8 mouse cellular contexts compared by ENCODE assay signal in genomic region chr1:183296465-183296864, GRCm38 (mm10). TPM values are rescaled to one million over a fixed set of nuclear protein-coding genes. Genes with fewer than 3 reads are reported as not detected.
DNase-seq lines count a peak whose midpoint lies in the region; ATAC-seq and TF ChIP-seq lines count a peak whose summit lies in the region.

TSS of gene Aida (plus strand) at chr1:183296590.

- H3K9me3 ChIP-seq in kidney, embryonic 16.5 days (ENCODE audit: low read length): no peaks in the 10 kb centered on the region
- H3K9me3 ChIP-seq in midbrain, embryonic 16.5 days (replicated peaks; ENCODE audit: control insufficient read depth, low read length, poor library complexity, severe bottlenecking): no peaks in the 10 kb centered on the region

- peak; percentile 16; the same call in 1 of the 2 replicates for ATAC-seq in kidney, embryonic 16.5 days (ENCODE audit: low FRiP score, low TSS enrichment)
- peak; percentile 52 for ATAC-seq in midbrain, embryonic 16.5 days

- H3K4me1 ChIP-seq in cortical plate, adult 2 months (ENCODE audit: control insufficient read depth, insufficient read depth, low read length): no peaks in the 10 kb centered on the region
- H3K4me1 ChIP-seq in kidney, embryonic 16.5 days (ENCODE audit: insufficient read depth, low read length): no peaks in the 10 kb centered on the region
- H3K4me1 ChIP-seq in liver, adult 2 months (ENCODE audit: control insufficient read depth, insufficient read depth, low read length): peaks cover 3% of the 10 kb centered on the region; the same call in 1 of the 2 replicates
- H3K4me1 ChIP-seq in midbrain, embryonic 16.5 days (ENCODE audit: control insufficient read depth, insufficient read depth, low read length): no peaks in the 10 kb centered on the region

- TF ChIP-seq POLR2A in cortical plate, adult 2 months (IDR thresholded peaks at IDR 0.05; ENCODE audit: extremely low read depth, insufficient read depth, low read length): no peak
- TF ChIP-seq POLR2A in liver, adult 2 months (IDR thresholded peaks at IDR 0.05; ENCODE audit: extremely low read depth, insufficient read depth, low read length): no peak

- DNase-seq in ovary, adult 18-20 months (ENCODE audit: low spot score): peak; percentile 6
- no peak for DNase-seq in ovary, postnatal 36 days (ENCODE audit: low spot score)
- DNase-seq in gastrocnemius, postnatal 4 days (ENCODE audit: low spot score in 2 of 2): peak in 1 of 2 experiments; percentile 21
- no peak for DNase-seq in liver, adult 2 months (ENCODE audit: extremely low read depth, low read depth, low spot score)
- DNase-seq in thymus, postnatal 10 days (ENCODE audit: low spot score in 2 of 2): peak; percentile 76 to 77

- H3K27ac ChIP-seq in cortical plate, adult 2 months (ENCODE audit: insufficient read depth, low read length): peak within 1 kb of the TSS; percentile 97
- H3K27ac ChIP-seq in kidney, embryonic 16.5 days (ENCODE audit: low read length): peak within 1 kb of the TSS; percentile 26; the same call in 1 of the 2 replicates
- peak within 1 kb of the TSS; percentile 92 for H3K27ac ChIP-seq in liver, adult 2 months (replicated peaks; ENCODE audit: insufficient read depth, low read depth, low read length)
- peak within 1 kb of the TSS; percentile 74 for H3K27ac ChIP-seq in midbrain, embryonic 16.5 days (ENCODE audit: low read length)

- no peaks in the 10 kb centered on the region for H3K27me3 ChIP-seq in kidney, embryonic 16.5 days (ENCODE audit: insufficient read depth, low read length)
- H3K27me3 ChIP-seq in liver, adult 2 months (ENCODE audit: control insufficient read depth, insufficient read depth, low read length): no peaks in the 10 kb centered on the region
- H3K27me3 ChIP-seq in midbrain, embryonic 16.5 days (ENCODE audit: control insufficient read depth, insufficient read depth, low read depth, low read length): no peaks in the 10 kb centered on the region

- TF ChIP-seq CTCF in cortical plate, adult 2 months (IDR thresholded peaks at IDR 0.05; ENCODE audit: extremely low read depth, insufficient read depth, low read length): no peak
- TF ChIP-seq CTCF in liver, adult 2 months (IDR thresholded peaks at IDR 0.05; ENCODE audit: low read depth, low read length): no peak

- 0% methylated on average over 25 of the region's 26 CpGs for WGBS in kidney, embryonic 16.5 days
- WGBS in liver, adult 2 months: under 1% methylated on average over 26 of the region's 26 CpGs
- under 1% methylated on average over 25 of the region's 26 CpGs for WGBS in midbrain, embryonic 16.5 days

- H3K4me3 ChIP-seq in cortical plate, adult 2 months (ENCODE audit: insufficient read depth, low read length): peak within 1 kb of the TSS; percentile 97
- peak within 1 kb of the TSS; percentile 54 for H3K4me3 ChIP-seq in kidney, embryonic 16.5 days (ENCODE audit: low read length)
- H3K4me3 ChIP-seq in liver, adult 2 months (ENCODE audit: insufficient read depth, low read depth, low read length): peak within 1 kb of the TSS; percentile 79
- peak within 1 kb of the TSS; percentile 46 for H3K4me3 ChIP-seq in midbrain, embryonic 16.5 days (ENCODE audit: low read depth, low read length)

- H3K79me2 ChIP-seq in liver, adult 2 months (ENCODE audit: control insufficient read depth, insufficient read depth, low read length): peaks cover 4% of the 10 kb centered on the region; the same call in 1 of the 2 replicates

- H3K9ac ChIP-seq in kidney, embryonic 16.5 days (replicated peaks; ENCODE audit: low read length): peak within 1 kb of the TSS; percentile 60
- peak within 1 kb of the TSS; percentile 87 for H3K9ac ChIP-seq in liver, adult 2 months (ENCODE audit: low read depth, low read length)
- peak within 1 kb of the TSS; percentile 61 for H3K9ac ChIP-seq in midbrain, embryonic 16.5 days (ENCODE audit: low read depth, low read length)

- H3K4me2 ChIP-seq in kidney, embryonic 16.5 days (replicated peaks; ENCODE audit: low read depth, low read length): peak within 1 kb of the TSS; percentile 57
- peak within 1 kb of the TSS; percentile 55 for H3K4me2 ChIP-seq in midbrain, embryonic 16.5 days (ENCODE audit: low read length)

- H3K36me3 ChIP-seq in kidney, embryonic 16.5 days (ENCODE audit: insufficient read depth, low read length): 0 out of 2 replicates have a peak, but pooled peaks cover 6% of the 10 kb centered on the region
- H3K36me3 ChIP-seq in liver, adult 2 months (ENCODE audit: control insufficient read depth, insufficient read depth, low read length): peaks cover 14% of the 10 kb centered on the region; the same call in 1 of the 2 replicates
- H3K36me3 ChIP-seq in midbrain, embryonic 16.5 days (ENCODE audit: control insufficient read depth, insufficient read depth, low read length): 0 out of 2 replicates have a peak, but pooled peaks cover 2% of the 10 kb centered on the region

RNA-seq across cellular contexts. Expression of gene Aida, which starts in this region (rescaled TPM):
- 54.4 and 55.6 TPM in 2 replicates for polyA plus RNA-seq in cortical plate, adult 2 months (2012; rRNA removed)
- total RNA-seq in gastrocnemius, postnatal 4 days (2021): 10 to 100 TPM; 58.3 to 65.7 TPM
- polyA plus RNA-seq in kidney, embryonic 16.5 days (2015; fragmentation: Nextera tagmentation; extraction: Ambion mirVana): 40.4 and 41.6 TPM in 2 replicates
- total RNA-seq in liver, adult 2 months (2014; rRNA removed): 8.7 and 10.8 TPM in 2 replicates
- 3.5 and 3.6 TPM in 2 replicates for polyA plus RNA-seq in liver, adult 2 months (2012; rRNA removed)
- polyA plus RNA-seq in midbrain, embryonic 16.5 days (2015; fragmentation: Nextera tagmentation; extraction: Ambion mirVana): 50.8 and 55.1 TPM in 2 replicates

Comparison
In these comparisons a context has a peak if more than half of its experiments do, and no peak if none do; other contexts are left out.
1. DNase-seq: peak in ovary, adult 18-20 months (single experiment) and thymus, postnatal 10 days (2 of 2); none in ovary, postnatal 36 days (single experiment) and liver, adult 2 months (single experiment).
2. H3K27ac ChIP-seq: peak in every context shown above with its lines; median percentile 97 in cortical plate, adult 2 months; 92 in liver, adult 2 months; 74 in midbrain, embryonic 16.5 days; 26 in kidney, embryonic 16.5 days.
3. H3K4me3 ChIP-seq: peak in every context shown above with its lines; median percentile 97 in cortical plate, adult 2 months; 79 in liver, adult 2 months; 54 in kidney, embryonic 16.5 days; 46 in midbrain, embryonic 16.5 days.
4. Peak in every context shown above with its lines, with median percentiles within 50 percentile points of each other: H3K9ac ChIP-seq.